Mouse (Mus musculus) forebrain, embryonic 14.5 days (tissue): ENCODE data around the gene Serinc2. TPM values are rescaled to one million over a fixed set of nuclear protein-coding genes. Genes with fewer than 3 reads are reported as not detected.
"Not testable (repeated sequence)": the region's sequence is repeated elsewhere in the genome, so short reads cannot be mapped to it uniquely, and the experiment has no call there.

Experiments used
- ATAC-seq: fragments of 200-750 bp; cut with Nextera tagmentation; 2 replicates; pipeline ENCODE4 v1.8.0; 2017; ENCODE audit warnings: mild to moderate bottlenecking, moderate library complexity
- DNase-seq: peaks from one replicate; pipeline ENCODE4 v3.0.0-alpha.2; 2015; ENCODE audit warnings: low spot score
- H3K27ac ChIP-seq: fragments of 300-500 bp; sonication (generic); 2 replicates; pipeline ENCODE4 v1.5.1; 2014; ENCODE audit warnings: low read depth, mild to moderate bottlenecking, control low read depth, low read length, moderate library complexity
- H3K27me3 ChIP-seq: fragments of 300-500 bp; sonication (generic); replicated peaks from 2 replicates; pipeline ENCODE4 v1.6.1; 2014; ENCODE audit warnings: low read length, control low read depth, mixed read lengths; ENCODE audit not compliant: control insufficient read depth, insufficient read depth
- H3K36me3 ChIP-seq: fragments of 300-500 bp; sonication (generic); 2 replicates; pipeline ENCODE4 v1.6.1; 2014; ENCODE audit warnings: low read length, control low read depth; ENCODE audit not compliant: control insufficient read depth, insufficient read depth
- H3K4me1 ChIP-seq: fragments of 300-500 bp; sonication (generic); 2 replicates; pipeline ENCODE4 v1.6.1; 2014; ENCODE audit warnings: antibody characterized with exemption, low read length, control low read depth; ENCODE audit not compliant: control insufficient read depth, insufficient read depth
- H3K4me2 ChIP-seq: fragments of 300-500 bp; sonication (generic); 2 replicates; pipeline ENCODE4 v1.6.1; 2014; ENCODE audit warnings: mild to moderate bottlenecking, control low read depth, low read length
- H3K4me3 ChIP-seq: fragments of 300-500 bp; sonication (generic); 2 replicates; pipeline ENCODE4 v1.5.1; 2014; ENCODE audit warnings: low read depth, low read length, control low read depth
- H3K9ac ChIP-seq: fragments of 300-500 bp; sonication (generic); 2 replicates; pipeline ENCODE4 v1.6.1; 2014; ENCODE audit warnings: mild to moderate bottlenecking, low read length, control low read depth, moderate library complexity
- H3K9me3 ChIP-seq: fragments of 300-500 bp; sonication (generic); replicated peaks from 2 replicates; pipeline ENCODE4 v1.6.1; 2016; ENCODE audit warnings: low read length, control low read depth, mixed read lengths; ENCODE audit not compliant: control insufficient read depth
- WGBS: fragments of 180-500 bp; shearing (Covaris S2); extraction: QIAGEN DNeasy Blood & Tissue Kit; methylation state at CpG from one replicate; pipeline ENCODE4 v1.1.7; 2014; 5-methylcytosine and 5-hydroxymethylcytosine counted together
- polyA plus RNA-seq: library from polyadenylated mRNA; unstranded; fragments of >200 nt; fragmentation: Nextera tagmentation; extraction: Ambion mirVana; gene quantifications from 2 replicates; pipeline ENCODE4 v1.2.1, GENCODE M21; 2014

The Serinc2 gene
- polyA plus RNA-seq, 1 experiment from 2014 or later = 93.9 TPM

DNA sequence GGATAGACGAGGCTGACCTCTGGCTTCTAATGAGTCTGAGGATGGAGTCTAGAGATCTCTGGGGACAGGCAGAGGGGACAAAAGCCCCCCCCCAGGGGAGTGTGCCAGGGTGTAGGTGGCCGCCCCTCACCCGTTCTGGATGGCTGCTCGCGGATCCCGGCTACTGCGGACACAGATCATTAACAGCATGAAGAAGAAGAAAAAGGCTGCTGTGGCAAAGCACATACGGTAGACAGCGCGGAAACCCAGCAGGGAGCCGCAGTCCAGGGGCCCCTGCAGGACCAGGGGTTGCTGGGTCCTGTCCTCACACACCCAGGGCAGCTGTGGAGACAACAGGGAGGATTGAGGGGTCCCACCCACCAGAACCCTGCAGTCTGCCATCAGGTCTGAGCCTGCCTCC lies 14.9 kb downstream of the Serinc2 start:
- WGBS = 35% methylated on average over 11 of the region's 11 CpGs
- no peak for DNase-seq
- Histone ChIP-seq H3K27ac (no peak overlapping the region), H3K9me3 (no peaks in the 10 kb centered on the region), H3K4me2 (no peak overlapping the region), H3K27me3 (no peaks in the 10 kb centered on the region), H3K4me3 (no peak overlapping the region), H3K36me3 (peaks cover 55% of the 10 kb centered on the region), H3K9ac (no peak overlapping the region), H3K4me1 (0 out of 2 replicates have a peak, but pooled peaks cover 4% of the 10 kb centered on the region)
- ATAC-seq = 0 out of 2 replicates have a peak, but pooled peaks have one; percentile 12

DNA sequence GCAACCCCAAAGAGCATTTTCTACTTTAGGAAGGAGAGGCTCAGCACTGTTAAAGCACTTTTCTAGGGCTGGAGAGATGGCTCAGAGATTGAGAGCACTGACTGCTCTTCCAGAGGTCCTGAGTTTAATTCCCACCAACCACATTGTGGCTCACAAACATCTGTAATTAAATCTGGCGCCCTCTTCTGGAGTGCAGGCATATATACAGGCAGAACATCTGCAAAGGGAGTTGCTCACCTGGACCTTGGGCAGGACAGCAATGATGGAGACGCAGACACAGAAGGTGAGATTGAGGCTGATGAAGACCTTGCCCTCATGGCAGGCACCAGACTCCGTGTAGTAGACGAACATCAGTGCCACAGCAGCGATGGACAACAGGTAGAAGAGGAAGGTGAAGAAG lies 18.6 kb downstream of the Serinc2 start:
- H3K4me1 ChIP-seq = no peaks in the 10 kb centered on the region
- H3K4me2 ChIP-seq = no peak overlapping the region
- H3K27me3 ChIP-seq = no peaks in the 10 kb centered on the region
- H3K9ac ChIP-seq = no peak overlapping the region
- H3K27ac ChIP-seq = no peak overlapping the region
- H3K36me3 ChIP-seq = peaks cover 85% of the 10 kb centered on the region
- WGBS = 34% methylated on average over 5 of the region's 5 CpGs
- ATAC-seq (no peak), DNase-seq (no peak)
- H3K4me3 ChIP-seq = no peak overlapping the region
- no peaks in the 10 kb centered on the region for H3K9me3 ChIP-seq

DNA sequence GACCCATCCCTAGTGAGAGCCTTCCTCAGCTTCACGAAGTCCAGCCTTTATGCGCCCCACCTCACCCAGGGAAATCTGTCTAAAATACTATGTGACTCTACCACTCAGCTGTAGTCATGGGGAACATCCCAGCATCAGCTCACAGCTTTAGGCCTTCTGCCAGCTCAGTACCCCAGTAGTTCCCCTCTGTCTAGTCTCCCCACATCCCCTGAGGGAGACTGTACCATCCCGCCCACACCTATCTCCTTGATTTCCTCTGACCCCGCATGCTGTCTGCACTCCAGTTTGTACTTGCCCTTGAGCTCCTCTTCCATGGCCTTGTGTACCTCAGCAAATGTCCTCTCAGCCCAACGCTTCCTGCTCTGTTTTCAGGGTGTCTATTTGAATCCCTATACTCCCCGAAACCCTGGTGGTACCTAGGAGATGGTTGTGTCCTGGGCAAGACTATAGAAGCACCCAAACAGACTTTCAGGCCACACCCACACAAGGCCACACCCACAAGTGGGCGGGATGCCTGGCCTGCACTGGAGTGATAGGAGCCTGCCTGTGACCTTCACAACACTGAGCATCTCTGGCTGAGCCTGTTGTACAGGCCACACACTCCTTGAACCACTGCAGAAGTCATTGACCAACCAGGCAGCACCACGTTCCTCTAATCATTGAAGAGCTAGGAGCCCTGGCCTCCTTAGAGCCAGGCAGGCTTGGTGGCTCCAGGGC lies 26.4 kb downstream of the Serinc2 start:
- H3K27ac ChIP-seq = no peak overlapping the region
- 70% methylated on average over 8 of the region's 8 CpGs for WGBS
- no peaks in the 10 kb centered on the region for H3K9me3 ChIP-seq
- no peaks in the 10 kb centered on the region for H3K27me3 ChIP-seq
- H3K9ac ChIP-seq = no peak overlapping the region
- no peak overlapping the region for H3K4me2 ChIP-seq
- H3K4me1 ChIP-seq = no peaks in the 10 kb centered on the region
- H3K4me3 ChIP-seq = no peak overlapping the region
- no peak for DNase-seq
- peaks cover 70% of the 10 kb centered on the region for H3K36me3 ChIP-seq
- ATAC-seq = no peak

DNA sequence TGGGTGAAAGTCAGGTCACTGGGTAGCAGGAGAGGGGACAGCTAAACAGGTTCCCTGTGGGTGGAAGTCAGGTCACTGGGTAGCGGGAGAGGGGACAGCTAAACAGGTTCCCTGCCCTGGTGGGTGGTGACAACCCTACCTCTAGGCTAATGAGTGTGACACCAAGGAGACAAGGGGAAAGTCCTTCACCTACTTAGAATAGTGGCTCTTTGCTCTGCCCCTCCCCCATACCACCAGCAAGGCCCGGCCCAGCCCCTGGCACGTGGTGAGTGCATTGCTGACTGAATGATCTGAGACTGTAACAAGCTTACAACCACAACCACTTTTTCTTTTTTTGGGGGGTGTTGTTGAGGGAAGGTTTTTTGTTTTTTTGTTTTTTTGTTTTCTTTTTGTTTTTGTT lies 27.2 kb downstream of the Serinc2 start:
- no peak overlapping the region for H3K4me2 ChIP-seq
- WGBS = 37% methylated on average over 3 of the region's 3 CpGs
- no peaks in the 10 kb centered on the region for H3K9me3 ChIP-seq
- DNase-seq (no peak), ATAC-seq (no peak)
- no peaks in the 10 kb centered on the region for H3K4me1 ChIP-seq
- H3K36me3 ChIP-seq = peaks cover 64% of the 10 kb centered on the region
- no peak overlapping the region for H3K27ac ChIP-seq
- H3K9ac ChIP-seq = no peak overlapping the region
- no peaks in the 10 kb centered on the region for H3K27me3 ChIP-seq
- H3K4me3 ChIP-seq = no peak overlapping the region

DNA sequence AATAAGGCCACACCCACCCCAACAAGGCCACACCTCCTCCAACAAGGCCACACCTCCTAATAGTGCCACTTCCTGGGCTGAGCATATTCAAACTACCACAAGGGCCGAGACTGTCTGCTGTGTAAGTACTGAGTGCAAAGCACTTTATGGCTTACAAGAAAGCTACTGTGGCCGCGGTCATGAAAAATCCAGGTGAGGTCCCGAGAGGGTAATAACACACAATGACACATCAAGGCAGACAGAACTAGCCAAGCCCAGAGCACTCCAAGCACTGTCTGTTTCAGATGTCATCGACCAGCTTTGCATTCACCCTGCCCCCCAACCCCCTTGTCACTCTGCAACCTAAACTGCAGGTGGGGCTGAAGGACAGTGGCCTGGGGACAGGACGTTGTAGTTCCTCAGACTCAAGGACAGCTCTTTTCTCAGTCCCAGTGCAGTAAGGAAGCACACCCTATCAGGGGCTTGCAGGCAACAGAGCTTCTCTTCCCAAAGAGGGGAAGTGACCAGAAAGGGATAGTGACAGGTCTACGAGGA lies 27.8 kb downstream of the Serinc2 start:
- Histone ChIP-seq H3K9me3 (no peaks in the 10 kb centered on the region), H3K27me3 (no peaks in the 10 kb centered on the region), H3K4me2 (no peak overlapping the region), H3K4me3 (no peak overlapping the region), H3K4me1 (no peaks in the 10 kb centered on the region), H3K27ac (no peak overlapping the region), H3K9ac (no peak overlapping the region), H3K36me3 (peaks cover 58% of the 10 kb centered on the region)
- DNase-seq (no peak), ATAC-seq (no peak)
- WGBS = 49% methylated on average over 7 of the region's 7 CpGs

DNA sequence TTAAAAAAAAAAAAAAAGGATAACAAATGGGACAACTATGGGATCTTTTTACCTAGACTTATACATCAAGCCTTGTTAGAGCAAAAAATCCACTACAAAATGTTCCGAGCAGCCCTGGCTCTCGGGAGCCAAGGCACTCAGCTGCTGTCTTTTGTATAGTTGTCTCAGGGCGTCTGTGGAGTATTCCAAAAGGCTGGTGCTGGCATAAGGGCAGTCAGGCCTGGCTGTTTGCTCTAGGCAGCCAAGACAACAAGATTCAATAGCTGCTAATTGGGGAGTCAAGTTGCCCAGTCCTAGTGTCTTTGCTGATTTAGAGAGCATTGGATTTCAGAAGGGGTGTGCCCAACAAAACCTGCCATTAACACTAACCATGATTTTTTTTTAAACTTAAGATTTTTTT lies 30.4 kb downstream of the Serinc2 start:
- no peak overlapping the region for H3K27ac ChIP-seq
- H3K4me3 ChIP-seq = no peak overlapping the region
- H3K9me3 ChIP-seq = no peaks in the 10 kb centered on the region
- H3K36me3 ChIP-seq = peaks cover 32% of the 10 kb centered on the region
- ATAC-seq (no peak), DNase-seq (peak; percentile 60)
- no peaks in the 10 kb centered on the region for H3K27me3 ChIP-seq
- H3K4me2 ChIP-seq = no peak overlapping the region
- no peak overlapping the region for H3K9ac ChIP-seq
- H3K4me1 ChIP-seq = no peaks in the 10 kb centered on the region
- 39% methylated on average over 3 of the region's 3 CpGs for WGBS

DNA sequence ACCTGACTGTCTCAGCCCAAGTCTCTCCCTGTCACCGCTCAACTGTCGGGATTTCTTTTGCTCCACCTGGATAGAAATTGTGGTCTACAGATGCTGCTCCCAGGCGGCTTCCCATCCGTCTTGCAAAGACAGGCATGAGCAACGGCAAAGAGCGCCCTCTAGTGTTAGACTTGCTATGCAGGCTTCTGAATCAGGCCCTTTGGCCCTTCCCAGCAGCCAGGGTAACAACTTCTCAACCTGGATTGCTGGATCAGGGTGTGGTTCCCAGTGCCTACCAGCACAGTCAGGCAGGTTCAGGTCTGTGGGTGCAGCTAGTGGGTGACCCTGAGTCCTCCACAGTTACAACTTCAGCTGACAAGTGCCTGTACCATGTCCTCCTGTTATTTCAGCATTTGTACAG lies 32.9 kb downstream of the Serinc2 start:
- Histone ChIP-seq H3K4me2 (no peak overlapping the region), H3K9ac (no peak overlapping the region), H3K9me3 (no peaks in the 10 kb centered on the region), H3K4me1 (no peaks in the 10 kb centered on the region), H3K36me3 (peaks cover 7% of the 10 kb centered on the region), H3K27me3 (no peaks in the 10 kb centered on the region), H3K27ac (no peak overlapping the region), H3K4me3 (no peak overlapping the region)
- ATAC-seq (peak; percentile 54; the same call in 1 of the 2 replicates), DNase-seq (peak; percentile 88)
- 4% methylated on average over 6 of the region's 6 CpGs for WGBS

DNA sequence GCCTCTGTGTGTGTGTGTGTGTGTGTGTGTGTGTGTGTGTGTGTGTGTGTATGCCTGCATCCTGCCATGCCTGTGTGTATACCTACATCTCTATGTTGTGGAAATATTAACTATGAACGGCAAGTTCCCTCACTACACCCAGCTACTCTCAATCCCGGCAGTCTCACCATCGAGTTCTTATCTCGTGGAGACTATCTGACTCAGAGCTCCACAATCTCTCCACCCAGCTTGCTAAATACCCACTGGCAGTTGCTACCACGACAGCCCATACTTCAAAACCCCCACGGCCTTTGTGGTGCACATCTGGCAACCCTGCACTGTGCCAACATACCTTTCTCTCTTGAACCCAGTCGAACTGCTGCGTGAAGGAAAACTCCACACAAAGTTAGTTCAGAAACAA lies 34.3 kb downstream of the Serinc2 start:
- Histone ChIP-seq H3K9ac (no peak overlapping the region), H3K9me3 (no peaks in the 10 kb centered on the region), H3K4me2 (no peak overlapping the region), H3K27me3 (no peaks in the 10 kb centered on the region), H3K36me3 (no peaks in the 10 kb centered on the region), H3K27ac (no peak overlapping the region), H3K4me3 (no peak overlapping the region), H3K4me1 (no peaks in the 10 kb centered on the region)
- DNase-seq (no peak), ATAC-seq (no peak)
- 85% methylated on average over 8 of the region's 8 CpGs for WGBS

DNA sequence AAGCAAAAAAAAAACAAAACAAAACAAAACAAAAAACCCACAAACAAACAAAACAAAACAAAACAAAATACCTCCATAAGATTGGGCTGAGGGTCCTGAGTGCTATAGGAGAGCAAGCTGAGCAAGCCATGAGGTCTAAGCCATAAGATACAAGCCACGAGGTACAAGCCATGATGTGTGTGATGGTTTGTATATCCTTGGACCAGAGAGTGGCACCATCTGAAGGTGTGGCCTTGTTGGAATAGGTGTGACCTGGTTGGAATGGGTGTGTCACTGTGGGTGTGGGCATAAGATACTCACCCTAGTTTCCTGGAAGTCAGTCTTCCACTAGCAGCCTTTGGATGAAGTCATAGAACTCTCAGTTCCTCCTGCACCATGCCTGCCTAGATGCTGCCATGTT lies 35.4 kb downstream of the Serinc2 start:
- not testable (repeated sequence) for H3K9ac ChIP-seq, H3K36me3 ChIP-seq, H3K4me1 ChIP-seq, H3K27me3 ChIP-seq, H3K4me3 ChIP-seq, H3K27ac ChIP-seq, DNase-seq, ATAC-seq, H3K9me3 ChIP-seq, H3K4me2 ChIP-seq
- WGBS = 67% methylated on average over 1 of the region's 1 CpGs
